Mouse (Mus musculus) retina, postnatal 1 day (tissue): ENCODE data around the gene Ube2u.

Experiments
- DNase-seq: peaks from one replicate; pipeline ENCODE4 v3.0.0-alpha.2; 2012

Gene Ube2u

DNA sequence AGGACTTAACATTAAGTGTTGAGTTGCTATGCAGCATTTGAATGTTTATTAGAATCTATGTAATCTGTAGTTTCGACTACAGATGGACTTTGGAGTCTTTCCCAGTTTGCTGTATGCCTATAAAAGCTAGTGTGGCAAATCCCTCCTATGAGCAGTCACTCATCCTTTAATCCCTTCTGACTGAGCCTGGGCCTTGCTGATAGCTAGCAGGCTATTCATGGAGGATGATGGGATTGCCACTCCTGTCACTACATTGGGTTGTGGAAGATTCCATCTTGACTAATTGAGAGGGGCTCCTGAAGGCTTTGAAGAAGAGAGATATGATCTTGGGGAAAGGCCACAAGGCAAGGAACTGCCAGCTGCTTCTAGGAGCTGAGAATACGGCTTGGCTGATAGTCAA, 74.6 kb downstream of the Ube2u start:
- peak; percentile 31 for DNase-seq

DNA sequence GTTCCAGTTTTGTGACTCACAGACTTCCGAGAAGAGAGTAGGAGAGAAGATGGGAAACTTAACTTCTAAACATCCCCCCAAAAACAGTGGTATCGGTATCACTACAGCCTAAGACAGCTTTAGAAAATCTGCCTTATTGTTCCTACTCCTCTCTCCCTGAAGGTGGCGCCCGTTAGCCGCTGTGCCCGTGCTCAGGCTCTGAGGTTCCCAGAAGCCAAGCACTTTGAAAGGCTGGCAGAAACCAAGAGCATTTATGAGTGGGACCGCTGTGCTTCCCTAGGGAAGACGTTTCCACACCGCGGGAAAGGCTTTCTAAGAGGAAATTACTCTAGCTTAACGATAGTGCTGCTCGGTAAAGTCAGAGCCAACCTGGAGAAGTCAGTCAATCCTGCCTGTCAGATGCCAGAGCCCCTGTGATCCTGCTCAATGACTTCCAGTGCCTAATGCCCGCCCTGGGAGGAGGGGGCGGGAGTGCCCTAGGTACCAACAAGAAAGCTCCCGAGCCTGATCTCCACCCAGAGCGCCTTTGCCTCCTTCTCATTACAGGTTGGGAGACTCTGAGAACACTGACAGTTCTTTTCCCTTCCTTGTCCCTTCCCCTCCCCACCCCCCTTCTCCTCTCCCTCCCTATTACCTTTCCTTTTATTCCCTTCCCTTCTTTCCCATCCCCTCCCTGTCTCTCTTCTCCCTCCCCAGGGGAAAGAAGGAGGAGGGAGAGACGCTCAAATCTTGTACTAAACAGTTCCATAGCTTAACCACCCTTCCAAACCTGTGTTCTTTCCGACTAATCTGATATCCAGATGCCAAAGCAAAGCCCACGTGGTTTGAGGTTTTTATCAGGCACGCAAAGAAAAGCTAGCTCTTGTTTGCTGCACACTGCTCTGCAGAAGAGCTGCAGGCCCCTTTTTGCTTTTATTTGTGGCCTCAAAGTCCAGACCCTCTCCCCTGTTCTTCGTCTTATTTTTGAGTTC, 109.9 kb downstream of the Ube2u start:
- peak; percentile 83 for DNase-seq

DNA sequence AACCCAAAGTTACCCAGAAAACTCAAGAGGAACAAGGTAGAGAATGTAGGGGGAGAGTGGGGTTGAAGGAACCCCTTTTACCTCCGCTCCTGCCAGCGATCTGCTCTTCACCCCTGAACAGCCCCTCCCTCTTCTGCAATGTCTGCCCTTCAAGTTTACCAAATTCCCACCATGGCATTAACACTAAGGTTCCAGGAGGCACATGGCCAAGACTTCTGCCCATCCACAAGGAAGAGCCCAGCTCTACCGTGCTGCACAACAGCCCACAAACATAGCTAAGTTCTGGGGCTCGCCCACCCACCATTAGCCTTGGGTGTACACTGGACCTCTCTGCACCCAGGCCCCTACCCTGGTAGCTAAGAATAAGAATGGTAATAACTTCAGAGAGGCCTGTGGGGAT, 117.1 kb downstream of the Ube2u start:
- no peak for DNase-seq

DNA sequence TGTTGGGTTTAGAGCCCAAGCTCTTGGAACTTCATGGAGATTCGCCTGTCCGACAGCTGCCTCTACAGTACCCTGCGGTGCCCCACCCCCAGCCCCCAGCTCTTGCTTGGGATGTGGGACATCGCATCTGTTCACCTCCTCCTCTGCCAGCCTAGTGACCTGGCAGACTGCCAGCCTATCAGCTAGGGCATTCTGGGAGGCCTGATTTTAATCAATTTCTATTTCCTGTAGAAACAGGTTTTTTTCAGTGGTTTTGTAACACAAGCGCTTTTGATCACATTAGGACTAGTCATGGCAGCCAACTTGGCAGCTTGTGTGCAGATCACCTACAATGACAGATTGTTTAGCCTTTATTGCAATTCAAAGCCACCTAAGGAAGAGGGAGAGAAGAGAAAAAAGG, 118.0 kb downstream of the Ube2u start:
- peak; percentile 52 for DNase-seq

DNA sequence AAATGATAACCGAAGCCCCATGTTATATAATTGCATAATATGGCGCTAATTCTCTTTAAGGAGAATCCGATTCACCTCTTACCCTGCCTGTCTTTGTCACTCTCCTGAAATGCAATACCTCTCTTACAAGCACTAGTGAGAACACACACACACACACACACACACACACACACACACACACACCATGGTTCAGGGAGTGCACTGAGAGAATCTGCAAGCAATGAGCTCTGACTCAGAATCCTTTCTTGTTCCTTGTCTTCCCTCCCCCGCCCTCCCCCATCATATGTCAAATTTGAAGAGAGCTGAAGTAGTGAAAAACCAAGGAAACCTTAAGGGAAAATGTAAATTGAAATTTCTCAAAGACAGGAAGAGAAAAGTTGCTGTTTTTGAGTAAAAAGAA, 118.4 kb downstream of the Ube2u start:
- DNase-seq, result no peak
